Mouse (Mus musculus) left cerebral cortex, adult 18-20 months (tissue): ENCODE measurements around the gene 2210010C04Rik. TPM values are rescaled to one million over a fixed set of nuclear protein-coding genes. Genes with fewer than 3 reads are reported as not detected.

Experiments
- DNase-seq, 2 experiments: peaks; one replicate each; pipeline ENCODE4 v3.0.0; 2021 to 2022; ENCODE audit warnings: low spot score in 2 of 2, mixed read lengths in 1 of 2
- long read RNA-seq, 2 experiments: library from polyadenylated mRNA; stranded (forward); transcript quantifications; one replicate each; pipeline ENCODE4 v2.0.0; 2021
- total RNA-seq, 2 experiments: library from RNA; stranded (reverse); gene quantifications; 2 replicates each; pipeline ENCODE4 v1.2.3; 2021

The 2210010C04Rik gene
- total RNA-seq = not detected
- long read RNA-seq, experiment 1 = 0 reads
- long read RNA-seq, experiment 2 = 0 reads

GRCm38 (mm10) chr6:41035409-41035808 is at the start of gene 2210010C04Rik:
Gene 2210010C04Rik (minus strand): TSS chr6:41035509.
- DNase-seq = no peak

GRCm38 (mm10) chr6:41080121-41080520 is 44.8 kb upstream of the 2210010C04Rik start:
- DNase-seq = no peak

- peak in 1 of 2 experiments; percentile 20 for DNase-seq
Observed at GRCm38 (mm10) chr6:41078539-41079303, 43.4 kb upstream of the 2210010C04Rik start.

GRCm38 (mm10) chr6:41075753-41076152 is 40.4 kb upstream of the 2210010C04Rik start:
- DNase-seq = no peak

- DNase-seq = peak in 1 of 2 experiments; percentile 18
Observed at GRCm38 (mm10) chr6:41063332-41063731, 28.0 kb upstream of the 2210010C04Rik start.

- DNase-seq = no peak
Observed at GRCm38 (mm10) chr6:41062746-41063145, 27.4 kb upstream of the 2210010C04Rik start.

GRCm38 (mm10) chr6:41062081-41062480 is 26.8 kb upstream of the 2210010C04Rik start:
- no peak for DNase-seq

GRCm38 (mm10) chr6:41061085-41061484 is 25.8 kb upstream of the 2210010C04Rik start:
- no peak for DNase-seq

- DNase-seq = peak in 1 of 2 experiments; percentile 27
Observed at GRCm38 (mm10) chr6:41057653-41058052, 22.3 kb upstream of the 2210010C04Rik start.

- DNase-seq = peak; percentile 22 to 57
Observed at GRCm38 (mm10) chr6:41055581-41055980, 20.3 kb upstream of the 2210010C04Rik start.

GRCm38 (mm10) chr6:41054379-41054778 is 19.1 kb upstream of the 2210010C04Rik start:
- no peak for DNase-seq

GRCm38 (mm10) chr6:41051824-41052223 is 16.5 kb upstream of the 2210010C04Rik start:
- DNase-seq = no peak

GRCm38 (mm10) chr6:41048602-41049001 is 13.3 kb upstream of the 2210010C04Rik start:
- DNase-seq = peak in 1 of 2 experiments; percentile 27

- no peak for DNase-seq
Observed at GRCm38 (mm10) chr6:41047961-41048360, 12.7 kb upstream of the 2210010C04Rik start.

- no peak for DNase-seq
Observed at GRCm38 (mm10) chr6:41047202-41047601, 11.9 kb upstream of the 2210010C04Rik start.

- DNase-seq = no peak
Observed at GRCm38 (mm10) chr6:41046553-41046952, 11.2 kb upstream of the 2210010C04Rik start.

- no peak for DNase-seq
Observed at GRCm38 (mm10) chr6:41044753-41045152, 9.4 kb upstream of the 2210010C04Rik start.

GRCm38 (mm10) chr6:41044314-41044713 is 9.0 kb upstream of the 2210010C04Rik start:
- no peak for DNase-seq

- no peak for DNase-seq
Observed at GRCm38 (mm10) chr6:41032802-41033201, 2.5 kb downstream of the 2210010C04Rik start.

GRCm38 (mm10) chr6:41032231-41032630 is 3.1 kb downstream of the 2210010C04Rik start:
- no peak for DNase-seq

GRCm38 (mm10) chr6:41030821-41031220 is 4.5 kb downstream of the 2210010C04Rik start:
- no peak for DNase-seq

- DNase-seq = no peak
Observed at GRCm38 (mm10) chr6:41027053-41027452, 8.3 kb downstream of the 2210010C04Rik start.
